Mouse (Mus musculus): Measurements from ENCODE around the gene Haus4.

The Haus4 gene

DNA sequence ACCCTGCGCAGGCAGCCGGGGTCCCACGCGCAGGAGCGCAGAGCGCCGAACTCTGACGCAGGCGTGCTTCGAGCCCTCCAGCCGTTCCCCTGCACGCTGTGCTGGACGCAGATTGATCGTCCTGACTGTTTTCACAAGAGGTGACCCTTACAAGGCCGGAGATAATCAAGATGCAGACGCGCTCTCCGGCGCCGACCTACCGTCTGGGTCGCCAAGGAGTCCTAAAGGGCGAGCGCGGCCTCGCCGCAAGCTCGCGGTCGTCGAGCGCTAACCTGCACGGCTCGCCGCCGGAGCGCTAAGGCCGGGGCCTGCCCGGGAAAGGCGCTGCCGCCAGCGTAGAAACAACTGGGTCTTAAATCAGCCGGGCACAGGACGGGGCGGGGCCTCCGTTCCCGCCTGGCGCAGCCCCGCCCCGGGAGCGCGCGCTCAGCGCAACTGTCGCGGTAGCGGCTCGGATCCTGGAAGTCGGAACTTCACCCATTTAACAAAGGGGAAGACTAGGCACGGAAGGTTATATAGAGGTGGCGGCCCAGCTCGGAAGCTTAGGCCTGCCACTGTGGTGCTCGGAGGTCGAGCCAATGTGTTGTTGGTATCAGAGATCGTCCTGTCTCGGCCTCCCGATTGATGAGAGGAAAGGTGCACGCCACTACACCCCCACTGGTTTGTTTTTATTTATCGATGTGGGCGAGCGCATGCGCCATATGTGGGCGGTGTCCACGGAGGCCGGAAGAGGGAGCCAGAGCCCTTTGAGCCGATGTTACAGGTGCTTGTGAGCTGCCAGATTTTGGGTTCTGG, at the start of gene Haus4:
Gene Haus4 (minus strand): TSS at position 642 of the 795 bp plus-strand sequence.
- peak; percentile 94 for DNase-seq (ENCODE audit: low read depth, low spot score)

GRCm38 (mm10) chr14:54603686-54604085, 49.3 kb upstream of the Haus4 start:
- DNase-seq (ENCODE audit: low read depth, low spot score): no peak

DNA sequence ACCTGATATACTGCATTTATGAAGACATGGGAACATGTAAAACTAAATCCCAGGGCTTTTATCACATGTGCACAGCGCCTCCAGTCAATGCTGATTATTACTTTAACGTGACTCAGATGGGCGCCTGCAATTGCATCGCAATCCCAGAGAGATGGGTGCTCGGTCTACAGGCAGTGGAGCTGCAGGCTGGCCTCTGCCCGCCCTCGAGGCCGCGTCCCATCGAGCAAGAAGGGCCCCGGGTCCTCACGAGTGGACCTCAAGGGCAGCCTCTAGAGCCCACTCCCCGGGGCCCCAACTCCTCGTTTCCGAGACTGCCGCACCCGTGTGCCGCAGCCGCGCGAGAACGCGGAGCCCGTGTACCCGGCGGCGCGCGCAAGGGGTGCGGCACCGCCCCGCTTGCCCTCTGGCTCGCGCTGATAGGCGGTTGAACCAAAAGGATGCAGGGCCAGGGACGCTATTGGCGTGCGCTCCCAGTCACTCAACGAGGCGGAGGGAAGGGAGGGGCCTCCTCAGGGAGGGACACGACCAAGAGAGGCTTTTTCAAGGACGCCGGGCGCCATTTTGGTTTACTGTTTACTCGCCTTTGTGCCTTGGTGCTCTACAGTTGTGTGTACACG, 48.7 kb upstream of the Haus4 start:
- peak; percentile 98 for DNase-seq (ENCODE audit: low read depth, low spot score)

DNA sequence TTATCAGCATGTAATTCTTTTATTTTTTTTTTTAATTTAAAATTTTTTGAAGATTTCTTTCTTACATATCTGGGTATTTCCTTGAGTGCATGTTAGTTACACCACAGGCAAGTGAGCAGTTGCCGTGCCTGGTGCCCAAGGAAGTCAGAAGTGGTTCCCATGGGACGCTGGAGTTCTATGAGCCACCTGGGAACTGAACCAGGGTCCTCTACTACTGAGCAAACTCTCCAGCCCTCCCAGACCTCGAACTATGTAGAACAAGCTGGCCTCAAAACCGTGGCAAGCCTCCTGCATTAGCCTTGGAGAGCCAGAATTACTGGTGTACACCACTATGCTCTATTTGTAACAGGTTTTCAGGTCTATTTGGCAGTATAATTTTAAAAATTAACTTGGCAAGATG, 48.2 kb upstream of the Haus4 start:
- DNase-seq (ENCODE audit: low read depth, low spot score): no peak

- DNase-seq (ENCODE audit: low read depth, low spot score): no peak
Measured at GRCm38 (mm10) chr14:54601601-54602000, 47.2 kb upstream of the Haus4 start.

GRCm38 (mm10) chr14:54597084-54597483, 42.7 kb upstream of the Haus4 start:
- peak; percentile 71 for DNase-seq (ENCODE audit: low read depth, low spot score)

GRCm38 (mm10) chr14:54594631-54595414, 40.4 kb upstream of the Haus4 start:
- no peak for DNase-seq (ENCODE audit: low read depth, low spot score)

DNA sequence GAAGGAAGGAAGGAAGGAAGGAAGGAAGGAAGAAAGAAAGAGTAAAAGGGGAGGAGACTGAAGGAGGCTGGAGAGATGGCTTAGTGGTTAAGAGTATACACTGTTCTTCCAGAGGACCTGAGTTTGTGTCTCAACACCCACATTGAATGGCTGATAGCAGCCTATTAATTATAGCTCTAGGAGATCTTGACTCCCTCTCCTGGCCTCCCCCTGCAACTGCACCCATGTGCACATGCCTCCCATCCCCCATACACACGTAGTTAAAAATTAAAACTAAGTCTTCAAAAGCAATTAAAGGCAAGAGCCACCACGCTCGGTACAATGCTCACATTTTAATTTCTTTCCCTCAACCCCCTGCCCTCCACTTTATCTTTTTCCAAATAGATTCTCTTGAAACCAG, 39.6 kb upstream of the Haus4 start:
- peak; percentile 56 for DNase-seq (ENCODE audit: low read depth, low spot score)

DNA sequence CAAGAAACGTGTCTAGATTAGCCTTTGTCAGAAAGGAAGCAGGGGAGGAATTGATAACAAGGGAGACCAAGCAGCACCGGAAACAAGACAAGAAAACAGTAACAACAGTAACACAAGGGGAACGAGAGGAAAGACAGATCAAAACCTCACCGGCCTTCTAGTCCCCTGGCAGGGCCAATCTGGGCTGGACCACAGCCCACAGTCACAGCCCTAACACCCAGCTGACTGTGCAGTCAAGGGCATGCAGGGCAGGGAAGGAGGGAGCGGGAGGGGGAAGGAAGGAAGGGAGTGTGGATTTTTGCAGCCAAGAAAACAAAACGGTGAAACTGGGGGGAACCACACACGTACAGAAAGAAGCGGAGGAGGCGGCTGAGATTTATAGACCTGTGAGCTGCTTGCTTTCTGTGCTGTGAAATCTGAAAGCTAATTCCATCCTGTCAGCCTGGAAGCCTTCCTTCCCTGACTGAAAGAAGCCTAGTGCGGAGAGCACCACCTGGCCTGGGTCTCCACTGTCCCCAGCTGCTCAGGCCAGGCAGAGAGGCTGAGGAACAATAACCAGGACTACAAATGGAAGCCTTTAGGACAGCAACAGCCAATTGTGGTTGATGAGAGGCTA, 38.0 kb upstream of the Haus4 start:
- no peak for DNase-seq (ENCODE audit: low read depth, low spot score)

DNA sequence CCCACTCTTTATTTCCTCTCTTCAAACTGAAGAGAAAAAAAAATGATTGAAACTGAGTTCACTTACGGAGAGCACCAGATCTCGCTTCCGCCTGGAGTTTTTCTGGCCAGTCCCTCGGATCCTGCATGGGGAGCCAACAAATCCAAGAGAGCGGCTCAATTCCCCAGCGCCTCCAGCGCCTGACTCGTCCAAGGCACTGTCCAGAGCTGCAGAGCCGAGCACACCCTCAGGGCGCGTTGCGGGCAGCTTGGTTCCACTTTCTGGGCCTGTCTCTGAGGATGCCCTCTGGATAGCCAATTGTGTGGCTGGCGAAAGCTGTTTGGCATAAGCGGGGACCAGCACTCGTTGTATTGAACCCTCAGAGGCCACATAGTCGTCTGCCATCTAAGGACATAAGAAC, 36.6 kb upstream of the Haus4 start:
- DNase-seq (ENCODE audit: low read depth, low spot score): no peak

DNA sequence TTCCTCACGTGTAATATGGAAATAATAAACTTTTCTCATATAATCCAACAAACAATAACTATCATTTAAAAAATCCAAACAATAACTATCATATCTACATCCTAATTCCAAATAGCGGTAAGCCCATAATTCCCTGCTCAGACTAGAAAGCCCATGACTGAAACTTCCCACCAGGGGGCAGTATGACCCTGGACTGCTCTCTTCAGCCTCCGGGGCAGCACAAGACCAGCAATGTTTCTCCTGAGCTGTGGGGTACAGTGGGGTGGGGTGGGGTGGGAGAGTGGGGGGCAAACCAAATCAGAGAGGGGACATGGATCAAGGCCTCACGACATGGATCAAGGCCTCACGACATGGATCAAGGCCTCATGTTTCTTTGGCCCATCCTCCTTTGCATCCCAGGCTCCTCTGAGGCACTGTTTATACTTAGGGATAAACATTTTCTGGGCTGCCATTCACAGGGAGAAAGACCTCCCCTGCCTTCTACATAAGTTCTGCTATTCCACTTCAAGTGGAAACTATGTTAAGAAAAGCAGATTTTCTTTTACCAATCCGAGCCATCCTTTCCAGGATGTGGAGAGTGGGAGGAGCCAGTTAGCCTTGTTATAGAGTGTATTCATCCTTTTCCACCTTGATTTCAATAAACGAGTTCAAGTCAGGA, 29.4 kb upstream of the Haus4 start:
- peak; percentile 80 for DNase-seq (ENCODE audit: low read depth, low spot score)

- DNase-seq (ENCODE audit: low read depth, low spot score): no peak
Measured at GRCm38 (mm10) chr14:54582536-54582935, 28.1 kb upstream of the Haus4 start.

GRCm38 (mm10) chr14:54579638-54580037, 25.2 kb upstream of the Haus4 start:
- peak; percentile 32 for DNase-seq (ENCODE audit: low read depth, low spot score)

DNA sequence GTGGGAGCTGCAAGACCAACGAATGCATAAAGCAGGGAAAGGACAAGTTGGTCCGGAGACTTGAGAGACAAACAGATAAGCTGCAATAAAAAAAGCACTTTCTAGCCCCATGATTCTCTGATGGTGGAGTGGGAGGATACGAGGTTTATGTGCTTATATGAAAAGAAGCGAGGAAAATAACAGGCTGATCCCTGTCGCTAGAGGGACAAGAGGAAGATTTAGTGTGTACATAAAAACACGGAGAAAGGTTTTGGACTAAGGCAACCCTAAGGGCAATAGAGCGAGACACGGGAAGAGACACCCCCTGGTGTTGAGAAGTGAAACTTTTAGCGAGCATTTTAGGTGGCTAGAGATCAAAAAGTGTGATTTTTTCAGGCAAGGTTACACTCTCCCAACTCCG, 23.6 kb upstream of the Haus4 start:
- DNase-seq (ENCODE audit: low read depth, low spot score): peak; percentile 77

- peak; percentile 95 for DNase-seq (ENCODE audit: low read depth, low spot score)
Measured at GRCm38 (mm10) chr14:54577089-54577982, 22.9 kb upstream of the Haus4 start, which contains the start of gene Ajuba. Gene Ajuba (minus strand): TSS chr14:54577558.

DNA sequence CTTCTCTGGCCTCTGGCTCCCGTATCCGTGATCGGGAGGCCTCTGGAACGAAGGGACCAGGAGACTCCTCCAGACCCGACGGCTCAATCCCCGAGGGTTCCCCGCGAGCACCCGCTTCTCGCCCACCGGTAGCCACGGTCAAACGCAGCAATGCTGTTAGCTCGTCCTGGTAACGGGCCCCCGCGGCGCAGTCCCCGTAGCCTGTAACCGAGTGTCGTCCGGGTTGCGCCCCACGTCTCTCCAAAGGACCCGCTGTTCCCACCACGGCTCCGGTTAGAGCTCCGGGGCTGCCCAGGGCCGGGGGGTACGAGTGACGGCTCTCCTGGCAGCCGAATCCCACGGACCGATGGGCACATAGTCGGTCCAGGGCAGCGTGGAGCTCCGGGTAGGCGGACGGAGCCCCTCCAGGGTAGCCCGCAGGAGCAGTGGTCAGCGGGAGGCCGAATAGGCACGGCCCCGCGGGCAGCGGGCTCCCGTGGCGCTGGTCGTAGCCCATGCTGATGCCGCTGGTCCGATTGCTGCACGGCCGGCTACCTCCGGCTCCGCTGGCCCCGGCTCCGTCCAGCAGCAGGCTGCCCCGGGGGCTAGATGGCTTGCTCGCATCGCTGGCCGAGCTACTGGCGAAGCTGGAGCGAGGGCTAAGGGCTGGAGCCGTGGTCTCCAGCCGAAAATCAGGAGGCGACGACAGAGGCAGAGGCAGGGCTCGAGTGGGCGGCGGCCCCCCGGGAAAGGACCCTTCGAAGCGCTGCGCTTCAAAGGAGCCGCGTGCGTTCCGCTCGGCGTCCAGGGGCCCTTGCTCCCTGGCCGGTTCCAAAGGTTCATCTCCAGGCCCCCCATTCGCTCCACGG, 22.0 kb upstream of the Haus4 start:
- DNase-seq (ENCODE audit: low read depth, low spot score): no peak

- peak; percentile 96 for DNase-seq (ENCODE audit: low read depth, low spot score)
Measured at GRCm38 (mm10) chr14:54575631-54576030, 21.2 kb upstream of the Haus4 start.

GRCm38 (mm10) chr14:54575031-54575430, 20.6 kb upstream of the Haus4 start:
- DNase-seq (ENCODE audit: low read depth, low spot score): no peak

DNA sequence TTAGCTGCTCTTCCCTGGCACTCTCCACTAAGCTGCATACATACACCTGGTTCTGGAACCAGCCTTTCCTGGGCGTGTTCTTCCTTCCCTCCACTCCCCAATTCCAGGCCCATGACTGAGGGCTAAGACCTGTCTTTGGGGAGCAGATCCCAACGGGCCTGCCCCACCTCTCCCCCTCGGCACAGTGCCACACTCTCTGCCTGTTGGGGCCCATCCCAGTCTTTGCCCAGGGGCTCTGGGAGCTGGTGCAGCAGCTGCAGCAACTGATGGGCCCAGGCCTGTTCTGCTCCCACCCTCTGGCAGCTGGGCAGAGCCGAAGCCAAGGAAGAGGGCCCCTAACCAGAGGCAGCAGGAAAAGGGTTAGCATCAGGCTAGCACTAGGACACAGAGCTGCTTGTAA, 19.8 kb upstream of the Haus4 start:
- DNase-seq (ENCODE audit: low read depth, low spot score): no peak
